Mouse (Mus musculus) fat pad, adult 2 months (tissue): ENCODE data around the gene Mslnl.
"Not testable (repeated sequence)": the region's sequence is repeated elsewhere in the genome, so short reads cannot be mapped to it uniquely, and the experiment has no call there.

ENCODE experiments used
- DNase-seq: peaks from one replicate; pipeline ENCODE4 v3.0.0-alpha.2; 2011; ENCODE audit warnings: low read depth, low spot score; ENCODE audit errors: extremely low read depth

The Mslnl gene

DNA sequence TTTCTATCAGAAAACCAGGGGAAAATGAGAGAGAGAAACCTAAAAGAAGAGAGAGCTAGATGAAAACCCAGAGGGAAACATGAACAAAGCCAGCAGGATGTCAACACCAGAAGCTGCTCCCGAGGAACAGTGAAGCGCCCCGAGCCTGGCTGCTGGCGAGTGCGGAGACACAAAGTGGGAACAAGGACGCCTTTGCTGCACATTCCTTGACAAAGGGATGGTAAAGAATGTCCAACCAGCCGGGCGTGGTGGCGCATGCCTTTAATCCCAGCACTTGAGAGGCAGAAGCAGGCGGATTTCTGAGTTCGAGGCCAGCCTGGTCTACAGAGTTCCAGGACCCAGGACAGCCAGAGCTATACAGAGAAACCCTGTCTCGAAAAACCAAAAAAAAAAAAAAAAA lies 5.6 kb downstream of the Mslnl start:
- not testable (repeated sequence) for DNase-seq

- DNase-seq, result no peak
Observed at GRCm38 (mm10) chr17:25743831-25744230, 8.0 kb downstream of the Mslnl start.

DNA sequence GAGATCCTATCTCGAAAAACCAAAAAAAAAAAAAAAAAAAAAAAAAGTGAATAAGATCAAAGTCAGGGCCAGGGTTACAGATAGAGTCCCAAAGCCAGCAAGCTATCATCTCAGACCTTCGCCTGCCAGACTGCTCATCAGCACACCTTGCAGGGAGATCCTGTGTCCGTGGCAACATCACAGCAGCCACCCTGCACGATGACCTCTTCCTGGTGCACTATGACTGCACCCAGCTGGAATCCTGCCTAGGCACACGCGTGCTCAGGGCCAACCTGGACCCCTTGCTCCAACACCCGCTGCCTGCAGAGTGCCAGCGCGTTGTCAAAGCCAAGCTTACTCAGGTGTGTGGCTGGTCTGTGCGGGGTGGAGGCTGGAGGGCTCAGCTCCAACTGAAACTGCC lies 8.5 kb downstream of the Mslnl start:
- no peak for DNase-seq

GRCm38 (mm10) chr17:25748238-25748637 lies 12.4 kb downstream of the Mslnl start:
- no peak for DNase-seq

- no peak for DNase-seq
Observed at GRCm38 (mm10) chr17:25749314-25749713, 13.5 kb downstream of the Mslnl start.

DNA sequence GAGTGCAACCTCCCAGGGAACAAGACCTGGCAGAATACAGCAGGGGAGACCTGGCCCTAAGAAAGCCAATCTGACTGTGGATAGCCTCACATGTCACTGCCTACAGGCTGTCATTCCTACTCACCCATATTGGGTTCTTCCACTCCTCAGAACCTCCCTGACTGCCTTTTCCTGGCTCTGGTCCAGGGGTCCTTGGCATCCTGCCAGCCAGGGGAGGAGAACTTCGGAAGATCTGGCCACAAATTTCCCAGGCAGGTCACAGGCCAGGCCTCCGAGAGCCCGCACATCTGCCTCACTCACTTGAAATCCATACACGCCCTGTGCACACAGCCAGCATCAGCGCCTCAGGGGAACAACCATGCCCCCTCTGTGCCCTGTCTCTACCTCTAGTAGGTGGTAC lies 15.6 kb downstream of the Mslnl start:
- no peak for DNase-seq

DNA sequence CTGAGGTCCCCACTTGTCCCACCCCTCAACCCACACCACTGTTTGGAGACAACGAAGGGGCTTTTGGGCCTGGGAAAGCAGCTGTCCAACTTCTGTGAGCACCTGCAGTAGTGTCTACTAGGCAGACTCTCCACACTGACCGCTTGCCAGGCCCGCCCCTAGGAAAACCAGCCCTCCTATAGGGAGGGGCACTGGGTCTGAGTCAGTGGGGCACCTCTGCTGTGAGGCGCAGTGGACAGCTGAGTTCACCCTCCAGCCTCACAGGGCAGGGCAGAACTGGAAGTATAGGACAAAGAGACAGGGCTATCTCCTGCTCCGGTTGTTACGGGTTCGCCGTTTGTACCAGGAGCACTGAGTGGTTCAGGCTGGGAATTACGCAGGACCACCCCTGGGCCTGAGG lies 18.4 kb downstream of the Mslnl start, which contains the start of gene Msln:
Msln (minus strand) TSS at position 138 of the 400 bp plus-strand sequence.
- no peak for DNase-seq

- no peak for DNase-seq
Observed at GRCm38 (mm10) chr17:25755086-25755485, 19.2 kb downstream of the Mslnl start.

GRCm38 (mm10) chr17:25755627-25756377 lies 20.0 kb downstream of the Mslnl start:
- no peak for DNase-seq

DNA sequence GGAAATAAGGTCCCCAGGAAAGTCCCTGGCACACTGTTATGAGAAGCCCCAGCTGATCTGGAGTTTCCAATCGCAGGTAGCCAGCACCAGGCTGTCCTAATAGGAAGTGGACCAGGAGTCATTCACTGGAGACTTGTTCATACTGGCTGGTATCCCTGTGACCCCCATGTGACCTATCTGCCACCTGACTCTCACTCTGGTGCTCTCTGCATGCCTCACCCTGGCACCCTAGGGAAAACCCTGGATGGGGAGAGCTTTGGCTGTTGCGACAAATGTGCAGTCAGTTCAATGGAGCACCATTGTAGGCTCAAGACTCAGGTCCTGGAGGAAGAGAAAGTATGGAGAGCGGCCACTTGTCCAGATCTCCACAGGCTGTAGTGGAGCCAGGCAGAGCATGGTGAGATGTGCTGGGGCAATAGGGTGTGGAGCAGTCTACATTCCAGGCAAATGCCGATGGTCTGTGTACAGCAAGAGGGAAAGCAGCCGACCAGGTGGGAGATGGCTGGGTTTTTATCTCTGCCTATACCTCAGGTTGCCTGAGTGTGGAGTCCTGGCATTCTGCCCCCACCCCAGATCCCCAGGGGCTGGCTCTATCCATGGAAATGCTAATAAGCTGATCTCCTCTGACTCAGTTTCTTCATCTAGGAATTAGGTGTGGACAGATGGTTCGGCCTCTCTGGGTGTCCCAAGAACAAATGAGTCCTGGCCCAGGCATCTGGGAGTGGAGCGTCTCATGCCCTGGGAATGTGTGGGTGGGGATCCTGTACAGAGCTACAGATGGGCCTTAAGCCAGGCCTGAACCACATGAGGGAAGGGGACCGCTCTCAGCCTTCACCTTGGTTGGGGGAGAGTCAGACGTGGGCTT lies 20.8 kb downstream of the Mslnl start:
- no peak for DNase-seq

DNA sequence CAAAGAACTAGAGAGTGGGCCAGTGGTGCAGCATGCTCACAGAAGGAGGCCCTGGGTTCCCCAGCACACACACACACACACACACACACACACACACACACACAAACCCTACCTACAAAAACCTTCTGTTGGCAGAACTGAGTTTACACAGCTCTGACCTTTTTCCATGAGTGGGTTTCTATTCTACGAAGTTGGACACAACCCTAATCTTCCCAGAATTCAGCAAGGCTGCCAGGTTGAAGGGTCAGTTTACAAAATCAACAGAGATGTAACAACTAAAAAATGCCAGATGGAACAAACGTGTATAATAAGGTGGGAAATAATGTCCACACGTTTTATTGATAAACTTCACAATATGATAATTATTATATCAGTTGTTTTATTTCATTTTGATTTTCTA lies 21.8 kb downstream of the Mslnl start:
- DNase-seq, result no peak

GRCm38 (mm10) chr17:25760148-25760547 lies 24.3 kb downstream of the Mslnl start:
- DNase-seq, result no peak

DNA sequence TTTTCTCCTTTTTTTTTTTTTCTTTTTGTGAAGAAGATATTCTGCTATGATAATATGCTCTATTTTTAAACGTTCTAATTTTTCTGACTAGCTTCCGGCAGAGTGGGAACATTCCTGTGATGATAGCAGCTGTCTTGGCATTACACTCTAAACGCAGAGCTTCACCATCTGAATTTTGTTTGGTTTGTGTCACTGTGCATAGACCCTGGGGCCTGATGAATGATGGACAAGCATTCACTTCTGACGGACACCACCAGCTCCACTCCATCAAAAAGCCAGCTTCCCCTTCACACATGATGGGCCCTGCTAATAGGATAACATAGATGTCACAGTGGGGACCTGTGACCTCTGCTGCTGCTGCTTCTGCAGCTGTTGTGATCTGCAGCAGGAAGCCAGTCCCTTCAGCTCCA lies 25.7 kb downstream of the Mslnl start:
- no peak for DNase-seq

- DNase-seq, result no peak
Observed at GRCm38 (mm10) chr17:25762591-25762990, 26.7 kb downstream of the Mslnl start.

DNA sequence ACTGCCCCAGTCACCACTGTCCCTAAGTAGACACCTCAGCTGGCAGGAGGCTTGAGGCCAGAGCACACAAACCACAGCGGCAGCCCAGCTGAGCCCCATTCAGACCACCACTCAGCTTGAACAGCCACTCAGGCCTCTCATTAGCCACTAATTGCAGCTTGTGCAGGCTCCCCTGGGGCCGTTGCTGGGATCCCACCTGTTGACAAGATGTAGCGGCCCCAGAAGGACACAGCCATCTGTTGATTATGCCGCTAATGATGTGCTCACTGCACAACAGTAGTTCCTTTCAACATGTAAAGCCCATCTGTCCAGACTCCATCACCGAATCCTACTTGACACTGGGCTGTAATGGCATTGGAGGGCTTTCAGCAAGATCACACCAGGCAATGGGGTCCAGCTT lies 30.0 kb downstream of the Mslnl start:
- DNase-seq, result no peak

- no peak for DNase-seq
Observed at GRCm38 (mm10) chr17:25769331-25769730, 33.5 kb downstream of the Mslnl start.

- DNase-seq, result peak; percentile 61
Observed at GRCm38 (mm10) chr17:25773549-25774120, 37.8 kb downstream of the Mslnl start, which contains the start of gene Narfl. Narfl (plus strand) TSS chr17:25773776.

DNA sequence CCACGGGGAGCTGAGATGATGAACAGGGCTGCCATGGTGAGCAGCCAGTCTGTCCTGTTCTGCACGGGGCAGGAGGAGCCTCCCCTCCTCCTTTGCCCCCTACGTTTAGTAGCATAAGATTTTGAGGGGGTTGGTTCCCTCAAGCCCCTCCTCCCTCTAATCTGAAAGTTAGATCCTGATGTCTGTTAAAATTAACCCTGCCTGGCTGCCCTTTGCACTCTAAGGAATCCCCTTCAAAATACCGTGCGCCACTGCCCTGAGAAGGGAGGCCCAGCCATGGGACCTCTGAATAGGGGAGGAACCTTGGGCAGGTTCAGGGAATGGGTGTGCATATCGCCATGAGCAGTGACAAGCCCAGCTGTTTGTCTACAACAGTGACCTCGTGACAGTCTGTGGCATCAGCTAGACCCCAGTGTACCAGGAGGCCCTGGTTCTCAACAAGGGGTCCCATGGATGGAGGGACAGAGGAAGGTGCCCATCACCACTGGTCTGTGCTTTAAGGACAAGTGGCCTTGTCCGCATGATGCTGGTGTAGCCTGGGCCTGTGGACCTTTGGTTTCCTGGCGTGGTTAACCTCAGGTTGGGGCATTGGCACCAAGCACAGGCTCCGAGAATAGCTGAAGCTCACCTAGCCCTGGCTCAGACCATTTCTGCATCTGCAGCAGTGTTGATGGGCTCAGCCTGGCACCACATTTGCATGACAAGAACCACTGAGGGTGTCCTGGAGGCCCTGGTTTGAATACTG lies 39.6 kb downstream of the Mslnl start:
- DNase-seq, result no peak

- DNase-seq, result no peak
Observed at GRCm38 (mm10) chr17:25777948-25778347, 42.1 kb downstream of the Mslnl start.

GRCm38 (mm10) chr17:25781339-25781738 lies 45.5 kb downstream of the Mslnl start:
- no peak for DNase-seq

DNA sequence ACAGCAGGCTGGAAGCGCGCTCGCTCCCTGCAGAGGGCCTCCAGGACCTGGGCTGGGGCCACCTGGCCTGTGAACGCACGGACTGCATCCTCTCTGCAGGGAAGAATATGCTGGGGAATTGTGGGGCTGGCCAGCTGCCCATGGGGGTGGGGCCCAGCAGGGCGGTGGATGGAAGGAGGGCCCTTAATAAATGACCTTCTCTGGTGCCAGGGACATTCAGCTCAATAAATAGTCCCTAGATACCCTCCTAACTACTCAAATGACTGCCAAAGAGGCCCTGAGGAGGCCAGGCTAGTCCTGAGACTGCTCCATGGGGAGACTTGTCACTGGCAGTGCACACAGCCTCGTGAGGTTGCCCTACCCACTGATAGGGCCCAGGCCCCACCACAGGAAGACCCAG lies 47.2 kb downstream of the Mslnl start:
- no peak for DNase-seq
